Comparison of ENCODE assay signal across 8 mouse cellular contexts in genomic region chr7:133122379-133123243, GRCm38 (mm10). TPM values are rescaled to one million over a fixed set of nuclear protein-coding genes. Genes with fewer than 3 reads are reported as not detected.
DNase-seq lines count a peak whose midpoint lies in the region; ATAC-seq and TF ChIP-seq lines count a peak whose summit lies in the region.

No protein-coding gene starts in this region.

- H3K9me3 ChIP-seq in intestine, postnatal 0 days (ENCODE audit: control insufficient read depth), result no peaks in the 10 kb centered on the region
- no peaks in the 10 kb centered on the region for H3K9me3 ChIP-seq in neural tube, embryonic 11.5 days (ENCODE audit: control insufficient read depth, low read length)

- no peaks in the 10 kb centered on the region for H3K36me3 ChIP-seq in intestine, postnatal 0 days (ENCODE audit: control insufficient read depth, insufficient read depth)
- no peaks in the 10 kb centered on the region for H3K36me3 ChIP-seq in neural tube, embryonic 11.5 days (ENCODE audit: control insufficient read depth, insufficient read depth, low read length)

- DNase-seq in lung, adult 18-20 months, result peak; percentile 52 to 54
- no peak for DNase-seq in lung, postnatal 25 days (ENCODE audit: low spot score)
- peak; percentile 66 for DNase-seq in cerebellum, adult 9-10 months
- peak; percentile 40 to 74 for DNase-seq in gastrocnemius, postnatal 36 days
- peak; percentile 23 for DNase-seq in liver
- DNase-seq in neural tube, embryonic 11.5 days (ENCODE audit: low spot score), result peak; percentile 79
- no peak for DNase-seq in T-cell, adult 2 months (ENCODE audit: low spot score)

- intact Hi-C loops in gastrocnemius, postnatal 36 days (cut with DNase I), result loop anchor here (5.0 to 10.0 kb wide), 2 partner anchors 70 to 188 kb away; partner anchors contain the start of gene Zranb1

- H3K4me2 ChIP-seq in intestine, postnatal 0 days (replicated peaks; ENCODE audit: low read depth), result peak overlapping the region; percentile 92
- H3K4me2 ChIP-seq in neural tube, embryonic 11.5 days (ENCODE audit: low read depth), result peak overlapping the region; percentile 98

- ATAC-seq in intestine, postnatal 0 days, result peak; percentile 6; the same call in 1 of the 2 replicates
- peak; percentile 48 for ATAC-seq in neural tube, embryonic 11.5 days (ENCODE audit: insufficient read depth, low FRiP score, low TSS enrichment)

- peak overlapping the region; percentile 91 for H3K4me3 ChIP-seq in intestine, postnatal 0 days (ENCODE audit: low read depth, low read length)
- H3K4me3 ChIP-seq in neural tube, embryonic 11.5 days (ENCODE audit: low read depth, low read length), result peak overlapping the region; percentile 95

- no peak for TF ChIP-seq CTCF in intestine, postnatal 0 days (IDR thresholded peaks at IDR 0.05; ENCODE audit: low read depth)

- H3K27ac ChIP-seq in intestine, postnatal 0 days (ENCODE audit: low read depth, low read length), result peak overlapping the region; percentile 99
- peak overlapping the region; percentile 99 for H3K27ac ChIP-seq in neural tube, embryonic 11.5 days (ENCODE audit: low read depth, low read length)

- peak overlapping the region; percentile 94 for H3K9ac ChIP-seq in intestine, postnatal 0 days (ENCODE audit: low read depth, low read length)
- H3K9ac ChIP-seq in neural tube, embryonic 11.5 days (ENCODE audit: low read length), result peak overlapping the region; percentile 99

- H3K27me3 ChIP-seq in intestine, postnatal 0 days (replicated peaks; ENCODE audit: control insufficient read depth, insufficient read depth, low read length), result no peaks in the 10 kb centered on the region
- H3K27me3 ChIP-seq in neural tube, embryonic 11.5 days (ENCODE audit: control insufficient read depth, insufficient read depth, low read length), result no peaks in the 10 kb centered on the region

- under 1% methylated on average over 70 of the region's 102 CpGs for WGBS in intestine, postnatal 0 days
- WGBS in neural tube, embryonic 11.5 days, result 0% methylated on average over 64 of the region's 102 CpGs

- peaks cover 14% of the 10 kb centered on the region; the same call in 1 of the 2 replicates for H3K4me1 ChIP-seq in intestine, postnatal 0 days (replicated peaks; ENCODE audit: control insufficient read depth, insufficient read depth, low read length)
- peaks cover 23% of the 10 kb centered on the region for H3K4me1 ChIP-seq in neural tube, embryonic 11.5 days (ENCODE audit: control insufficient read depth, insufficient read depth, low read length)

RNA-seq across cellular contexts. Expression of gene Fgfr2, which starts 0.5 kb away (rescaled TPM):
- under 1 TPM; 0.28 to 0.49 TPM for total RNA-seq in gastrocnemius, postnatal 36 days (2021)
- 29.5 and 29.8 TPM in 2 replicates for polyA plus RNA-seq in intestine, postnatal 0 days (2015; fragmentation: Nextera tagmentation; extraction: Ambion mirVana)
- polyA plus RNA-seq in neural tube, embryonic 11.5 days (2014; fragmentation: Nextera tagmentation; extraction: Ambion mirVana), result 81.5 and 86.9 TPM in 2 replicates

RNA-seq across cellular contexts. Expression of gene Ctbp2, which starts 1.5 kb away (rescaled TPM):
- total RNA-seq in gastrocnemius, postnatal 36 days (2021), result 10 to 100 TPM; 15.1 to 15.9 TPM
- 42.2 and 42.6 TPM in 2 replicates for polyA plus RNA-seq in intestine, postnatal 0 days (2015; fragmentation: Nextera tagmentation; extraction: Ambion mirVana)
- polyA plus RNA-seq in neural tube, embryonic 11.5 days (2014; fragmentation: Nextera tagmentation; extraction: Ambion mirVana), result 153 and 167 TPM in 2 replicates

Comparison
In these comparisons a context has a peak if more than half of its experiments do, and no peak if none do; other contexts are left out.
1. DNase-seq: peak in lung, adult 18-20 months (2 of 2), cerebellum, adult 9-10 months (single experiment), gastrocnemius, postnatal 36 days (2 of 2), liver (single experiment) and neural tube, embryonic 11.5 days (single experiment); none in lung, postnatal 25 days (single experiment) and T-cell, adult 2 months (single experiment).